Mouse (Mus musculus): Measurements from ENCODE around the gene Methig1. TPM values are rescaled to one million over a fixed set of nuclear protein-coding genes. Genes with fewer than 3 reads are reported as not detected.

Methig1 gene
- total RNA-seq, 1 experiment = 0.54 TPM

- Histone ChIP-seq H3K36me3 (ENCODE audit: control insufficient read depth, insufficient read depth, low read length, poor library complexity, severe bottlenecking) (peaks cover 8% of the 10 kb centered on the region), H3K4me3 (ENCODE audit: insufficient read depth in 1 of 2, low read depth in 1 of 2, low read length in 2 of 2, poor library complexity in 1 of 2, severe bottlenecking in 1 of 2) (no peak overlapping the region), H3K27ac (ENCODE audit: insufficient read depth, low read depth, low read length, poor library complexity, severe bottlenecking) (no peak overlapping the region), H3K9me3 (ENCODE audit: control insufficient read depth, insufficient read depth, low read depth, low read length) (no peaks in the 10 kb centered on the region), H3K4me1 (ENCODE audit: control insufficient read depth in 2 of 2, insufficient read depth in 2 of 2, low read length in 2 of 2, poor library complexity in 1 of 2) (peaks cover 3 to 6% of the 10 kb centered on the region in 2 experiments; a peak in 1 of 4 replicates), H3K9ac (ENCODE audit: insufficient read depth, low read depth, low read length, poor library complexity, severe bottlenecking) (no peak overlapping the region)
- in situ Hi-C loops (cut with MboI; ENCODE audit: low sequenced_read_pairs in 2 of 2, unreplicated experiment in 2 of 2) = no loop called here
- DNase-seq (ENCODE audit: low read depth, low spot score) = no peak
- TF ChIP-seq ZC3H11A (IDR thresholded peaks at IDR 0.05; ENCODE audit: borderline replicate concordance, low read depth, low read length) (no peak), ZNF384 (IDR thresholded peaks at IDR 0.05; ENCODE audit: low read depth, low read length) (no peak), MAFK (IDR thresholded peaks at IDR 0.05; ENCODE audit: insufficient read depth, low read depth, low read length) (no peak), CHD2 (IDR thresholded peaks at IDR 0.05; ENCODE audit: low read depth, low read length) (no peak), HCFC1 (IDR thresholded peaks at IDR 0.05; ENCODE audit: borderline replicate concordance, insufficient read depth, low read length) (no peak)
Observed at GRCm38 (mm10) chr15:100414942-100415341, 62.0 kb downstream of the Methig1 start.

- TF ChIP-seq CHD2 (IDR thresholded peaks at IDR 0.05; ENCODE audit: low read depth, low read length) = no peak
- no peak for TF ChIP-seq ZNF384 (IDR thresholded peaks at IDR 0.05; ENCODE audit: low read depth, low read length)
- TF ChIP-seq HCFC1 (IDR thresholded peaks at IDR 0.05; ENCODE audit: borderline replicate concordance, insufficient read depth, low read length) = no peak
- no peak for TF ChIP-seq MAFK (IDR thresholded peaks at IDR 0.05; ENCODE audit: insufficient read depth, low read depth, low read length)
- in situ Hi-C loops (cut with MboI; ENCODE audit: low sequenced_read_pairs in 2 of 2, unreplicated experiment in 2 of 2) = no loop called here
- Histone ChIP-seq H3K4me3 (ENCODE audit: insufficient read depth in 1 of 2, low read depth in 1 of 2, low read length in 2 of 2, poor library complexity in 1 of 2, severe bottlenecking in 1 of 2) (no peak overlapping the region), H3K4me1 (ENCODE audit: control insufficient read depth in 2 of 2, insufficient read depth in 2 of 2, low read length in 2 of 2, poor library complexity in 1 of 2) (peaks cover 3 to 6% of the 10 kb centered on the region in 2 experiments; a peak in 1 of 4 replicates), H3K9me3 (ENCODE audit: control insufficient read depth, insufficient read depth, low read depth, low read length) (no peaks in the 10 kb centered on the region), H3K36me3 (ENCODE audit: control insufficient read depth, insufficient read depth, low read length, poor library complexity, severe bottlenecking) (peaks cover 2% of the 10 kb centered on the region; the same call in 1 of the 2 replicates), H3K9ac (ENCODE audit: insufficient read depth, low read depth, low read length, poor library complexity, severe bottlenecking) (no peak overlapping the region; the same call in 1 of the 2 replicates), H3K27ac (ENCODE audit: insufficient read depth, low read depth, low read length, poor library complexity, severe bottlenecking) (no peak overlapping the region)
- no peak for DNase-seq (ENCODE audit: low read depth, low spot score)
Observed at GRCm38 (mm10) chr15:100415684-100416083, 62.7 kb downstream of the Methig1 start.

GRCm38 (mm10) chr15:100417854-100418450, 65.0 kb downstream of the Methig1 start:
- Histone ChIP-seq H3K9me3 (ENCODE audit: control insufficient read depth, insufficient read depth, low read depth, low read length) (no peaks in the 10 kb centered on the region), H3K27ac (ENCODE audit: insufficient read depth, low read depth, low read length, poor library complexity, severe bottlenecking) (no peak overlapping the region), H3K9ac (ENCODE audit: insufficient read depth, low read depth, low read length, poor library complexity, severe bottlenecking) (no peak overlapping the region), H3K36me3 (ENCODE audit: control insufficient read depth, insufficient read depth, low read length, poor library complexity, severe bottlenecking) (no peaks in the 10 kb centered on the region), H3K4me1 (ENCODE audit: control insufficient read depth in 2 of 2, insufficient read depth in 2 of 2, low read length in 2 of 2, poor library complexity in 1 of 2) (peaks cover 3 to 8% of the 10 kb centered on the region in 2 experiments; a peak in 2 of 4 replicates), H3K4me3 (ENCODE audit: insufficient read depth in 1 of 2, low read depth in 1 of 2, low read length in 2 of 2, poor library complexity in 1 of 2, severe bottlenecking in 1 of 2) (no peak overlapping the region)
- no peak for TF ChIP-seq CHD2 (IDR thresholded peaks at IDR 0.05; ENCODE audit: low read depth, low read length)
- peak; percentile 62; the same call in 1 of the 2 replicates for TF ChIP-seq MAFK (IDR thresholded peaks at IDR 0.05; ENCODE audit: insufficient read depth, low read depth, low read length)
- in situ Hi-C loops (cut with MboI; ENCODE audit: low sequenced_read_pairs in 2 of 2, unreplicated experiment in 2 of 2) = no loop called here
- DNase-seq (ENCODE audit: low read depth, low spot score) = no peak

DNA sequence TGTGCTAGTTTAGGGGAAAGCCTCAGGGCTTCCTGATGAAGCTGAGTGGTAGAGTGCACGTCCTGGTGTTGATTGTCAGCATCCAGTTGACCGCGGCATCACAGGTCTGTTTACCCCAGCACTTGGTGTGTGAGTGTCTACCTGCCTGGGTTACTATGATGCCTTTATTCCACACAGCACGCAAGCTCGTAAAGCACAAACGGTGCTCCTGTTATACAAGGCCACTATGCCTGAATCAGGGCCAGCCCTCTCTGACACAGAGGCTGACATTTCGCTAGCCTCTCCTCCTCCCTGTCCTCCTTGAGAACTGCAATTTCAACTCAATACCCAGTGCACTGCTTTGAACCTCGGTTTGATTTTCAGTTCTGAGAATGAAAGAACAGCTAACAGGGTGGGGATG, 66.4 kb downstream of the Methig1 start:
- no peak for DNase-seq (ENCODE audit: low read depth, low spot score)
- Histone ChIP-seq H3K9ac (ENCODE audit: insufficient read depth, low read depth, low read length, poor library complexity, severe bottlenecking) (no peak overlapping the region), H3K9me3 (ENCODE audit: control insufficient read depth, insufficient read depth, low read depth, low read length) (no peaks in the 10 kb centered on the region), H3K27ac (ENCODE audit: insufficient read depth, low read depth, low read length, poor library complexity, severe bottlenecking) (no peak overlapping the region), H3K4me1 (ENCODE audit: control insufficient read depth in 2 of 2, insufficient read depth in 2 of 2, low read length in 2 of 2, poor library complexity in 1 of 2) (peaks cover 3 to 11% of the 10 kb centered on the region in 2 experiments; a peak in 3 of 4 replicates), H3K36me3 (ENCODE audit: control insufficient read depth, insufficient read depth, low read length, poor library complexity, severe bottlenecking) (no peaks in the 10 kb centered on the region), H3K4me3 (ENCODE audit: insufficient read depth in 1 of 2, low read depth in 1 of 2, low read length in 2 of 2, poor library complexity in 1 of 2, severe bottlenecking in 1 of 2) (no peak overlapping the region)
- TF ChIP-seq HCFC1 (IDR thresholded peaks at IDR 0.05; ENCODE audit: borderline replicate concordance, insufficient read depth, low read length) = no peak
- TF ChIP-seq ZNF384 (IDR thresholded peaks at IDR 0.05; ENCODE audit: low read depth, low read length) = no peak
- TF ChIP-seq ZC3H11A (IDR thresholded peaks at IDR 0.05; ENCODE audit: borderline replicate concordance, low read depth, low read length) = no peak
- TF ChIP-seq CHD2 (IDR thresholded peaks at IDR 0.05; ENCODE audit: low read depth, low read length) = no peak
- no peak for TF ChIP-seq MAFK (IDR thresholded peaks at IDR 0.05; ENCODE audit: insufficient read depth, low read depth, low read length)
- in situ Hi-C loops (cut with MboI; ENCODE audit: low sequenced_read_pairs in 2 of 2, unreplicated experiment in 2 of 2) = no loop called here

All from ES-E14 (cell line).